Mouse (Mus musculus): ENCODE results near the gene Tead3.

DNA sequence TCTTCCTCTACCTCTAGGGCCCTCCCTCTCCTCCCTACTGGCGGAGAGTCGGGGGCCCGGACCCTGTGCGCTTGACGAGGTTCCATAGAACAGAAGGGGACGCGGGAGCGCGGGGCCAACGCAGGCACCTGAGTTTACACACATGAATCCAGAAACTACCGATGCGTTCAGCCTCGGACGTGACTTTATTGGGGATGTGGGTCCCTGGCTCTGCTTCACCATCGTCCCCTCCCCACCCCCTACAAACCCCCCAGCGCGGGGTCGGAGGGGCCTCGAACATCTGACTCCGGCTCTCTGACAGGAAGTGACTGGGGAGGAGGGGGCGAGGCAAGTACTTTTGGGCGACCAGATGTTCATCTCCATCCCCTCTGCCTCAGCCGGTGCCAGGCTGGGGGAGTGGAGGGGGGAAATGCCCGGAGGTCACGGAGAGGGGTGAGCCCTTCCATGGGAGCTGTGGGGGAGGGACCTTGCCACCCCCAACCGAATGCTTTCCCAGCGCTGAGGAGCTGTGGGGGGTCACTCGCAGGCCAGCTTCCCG, 805 bp upstream of the Tead3 start:
- no peak for TF ChIP-seq GATA1 (IDR thresholded peaks at IDR 0.05; ENCODE audit: borderline replicate concordance, low read length)
- TF ChIP-seq CTCF (IDR thresholded peaks at IDR 0.05; ENCODE audit: low read depth, low read length) = no peak
- no peak for TF ChIP-seq POLR2AphosphoS5 (IDR thresholded peaks at IDR 0.05; ENCODE audit: insufficient replicate concordance, low read depth, low read length)
- TF ChIP-seq GATA2 (IDR thresholded peaks at IDR 0.05; ENCODE audit: borderline replicate concordance, low read depth, low read length) = no peak
